Mouse (Mus musculus): ENCODE results near the gene Cep70.

DNA sequence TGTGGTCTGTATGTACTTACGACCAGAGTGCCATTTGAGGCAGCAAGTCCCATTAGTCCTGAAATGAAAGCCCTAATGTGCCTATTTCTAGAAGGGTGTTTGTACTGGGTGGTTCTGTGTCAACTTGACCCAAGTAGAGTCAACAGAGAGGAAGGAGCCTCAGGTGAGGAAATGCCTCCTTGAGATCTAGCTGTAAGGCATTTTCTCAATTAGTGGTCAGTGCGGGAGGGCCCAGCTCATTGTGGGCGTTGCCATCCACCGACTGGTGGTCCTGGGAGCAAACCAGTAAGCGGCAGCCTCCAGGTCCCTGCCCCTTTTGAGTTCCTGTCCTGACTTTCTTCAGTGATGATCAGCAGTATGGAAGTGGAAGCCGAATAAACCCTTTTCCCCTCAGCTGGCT, 63.1 kb downstream of the Cep70 start:
- TF ChIP-seq POLR2A (IDR thresholded peaks at IDR 0.05; ENCODE audit: borderline replicate concordance, insufficient read depth, low read length) (no peak), CTCF (IDR thresholded peaks at IDR 0.05; ENCODE audit: borderline replicate concordance, insufficient read depth, low read depth, low read length) (no peak)
